Mouse (Mus musculus) kidney, adult 8-10 months (tissue): ENCODE results near the gene Mt4.
"Not testable (repeated sequence)": the region's sequence is repeated elsewhere in the genome, so short reads cannot be mapped to it uniquely, and the experiment has no call there.

Experiments
- DNase-seq, 2 experiments: peaks; one replicate each; pipeline ENCODE4 v3.0.0; 2022

Mt4 gene

DNA sequence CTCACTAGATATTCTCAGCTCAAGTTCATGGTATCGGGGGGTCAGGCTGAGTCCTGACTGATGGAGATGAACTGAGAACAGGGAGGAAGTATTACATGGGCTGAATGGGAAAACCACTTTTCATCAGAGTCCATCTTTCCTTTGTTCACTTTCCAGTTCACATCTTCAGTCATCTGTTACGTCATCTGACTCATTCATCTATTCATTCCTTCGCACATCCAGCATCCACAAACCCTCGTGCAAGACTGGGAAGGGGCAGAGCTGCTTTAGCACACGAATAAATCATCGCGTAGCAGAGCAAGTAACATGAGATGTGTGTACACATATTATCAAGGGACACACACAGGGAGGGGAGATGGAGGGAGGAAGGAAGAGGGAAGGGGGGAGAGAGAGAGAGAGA is 805 bp upstream of the Mt4 start:
- DNase-seq = no peak

DNA sequence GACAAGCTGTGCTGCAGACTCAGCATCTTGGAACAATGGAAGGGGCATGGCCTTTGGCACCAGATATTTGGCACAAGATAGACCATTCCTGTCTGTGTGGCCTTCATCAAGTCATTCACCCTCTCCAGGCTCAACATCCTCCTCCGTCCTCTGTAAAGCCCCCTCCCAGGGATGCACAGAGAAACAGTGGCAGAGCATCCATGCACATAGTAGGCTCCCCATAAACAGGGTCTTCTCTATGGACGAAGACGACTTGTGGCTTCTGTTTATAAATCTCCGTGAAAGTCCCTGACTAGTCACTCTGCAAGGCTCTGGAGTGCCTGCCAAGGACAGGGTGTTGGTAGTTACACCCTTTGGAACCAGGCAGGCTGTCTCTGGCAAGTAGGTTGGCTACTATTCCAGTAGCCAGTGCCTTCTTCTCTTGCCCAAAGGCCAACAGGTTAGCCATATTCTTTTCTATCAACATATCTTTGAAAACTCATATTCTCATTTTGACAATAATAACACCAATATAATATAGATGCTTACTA is 3.3 kb downstream of the Mt4 start:
- no peak for DNase-seq

DNA sequence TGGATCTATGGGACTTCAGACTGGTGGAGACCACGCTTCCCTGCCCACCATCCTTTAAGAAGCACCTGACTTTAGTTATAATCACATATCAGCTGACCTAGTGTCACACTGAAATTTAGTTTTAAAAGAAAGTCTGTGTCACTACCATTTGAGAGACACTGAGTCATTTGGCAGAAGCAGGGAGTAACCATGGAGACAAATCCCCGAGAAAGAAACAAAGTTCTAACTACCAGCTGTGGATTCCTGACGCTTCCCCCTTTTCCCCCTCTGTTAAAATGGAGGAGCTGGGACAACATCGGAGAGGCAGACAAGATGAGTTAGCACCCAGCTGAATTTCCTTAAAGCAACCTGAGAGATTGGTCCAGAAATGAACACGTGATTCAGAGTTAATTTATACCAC is 11.2 kb downstream of the Mt4 start:
- DNase-seq = no peak

GRCm38 (mm10) chr8:94150925-94151324 is 13.9 kb downstream of the Mt4 start:
- no peak for DNase-seq

- peak in 1 of 2 experiments; percentile 6 for DNase-seq
These were observed 15.7 kb downstream of the Mt4 start, which contains the start of gene Mt3 for GRCm38 (mm10) chr8:94152513-94153300. TSS of gene Mt3 (plus strand) at chr8:94152607.

DNA sequence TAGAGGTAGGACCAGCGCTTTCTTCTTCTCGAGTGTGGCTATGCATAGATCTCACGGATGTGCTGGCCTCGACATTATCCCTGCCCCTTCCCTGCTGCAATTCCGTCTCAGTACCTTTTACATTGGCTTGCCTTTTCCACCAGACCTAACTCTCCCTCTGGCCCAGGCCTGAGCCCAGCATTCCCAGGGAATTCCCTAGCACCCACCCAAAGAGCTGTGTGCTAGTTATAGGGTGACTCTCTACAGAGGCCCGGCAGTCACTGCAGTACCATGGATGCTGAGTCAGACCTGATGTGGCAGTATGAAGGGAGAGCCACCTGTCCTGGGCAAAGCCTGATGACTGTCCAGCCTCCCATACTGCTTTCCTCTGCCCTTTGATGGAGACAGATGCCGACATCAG is 16.5 kb downstream of the Mt4 start:
- no peak for DNase-seq

GRCm38 (mm10) chr8:94154537-94154936 is 17.5 kb downstream of the Mt4 start:
- no peak for DNase-seq

- DNase-seq = peak in 1 of 2 experiments; percentile 18
These were observed 19.1 kb downstream of the Mt4 start for GRCm38 (mm10) chr8:94156092-94156491.

GRCm38 (mm10) chr8:94165772-94166171 is 28.8 kb downstream of the Mt4 start:
- DNase-seq = not testable (repeated sequence)

GRCm38 (mm10) chr8:94167244-94167643 is 30.2 kb downstream of the Mt4 start:
- peak; percentile 71 to 93 for DNase-seq

DNA sequence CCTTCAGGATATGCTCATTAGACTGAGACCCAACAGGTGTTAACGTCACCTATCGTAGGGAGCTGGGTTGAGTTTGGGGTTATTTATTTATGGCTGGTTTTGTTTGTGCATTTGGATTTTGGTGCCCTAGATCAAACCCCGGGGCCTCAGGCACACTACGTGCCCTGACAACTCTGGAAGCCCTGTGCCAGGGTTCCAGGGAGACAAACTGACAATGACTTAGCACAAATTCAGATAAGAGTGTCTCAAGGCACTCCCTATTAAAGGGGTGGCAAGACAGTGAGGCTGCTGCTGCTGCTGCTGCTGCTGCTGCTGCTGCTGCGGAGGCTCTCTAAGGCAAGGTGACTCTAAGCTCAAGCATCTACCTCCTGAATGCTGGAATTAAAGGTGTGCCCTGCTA is 32.5 kb downstream of the Mt4 start:
- DNase-seq = no peak

- DNase-seq = peak in 1 of 2 experiments; percentile 43
These were observed 34.3 kb downstream of the Mt4 start for GRCm38 (mm10) chr8:94171321-94171755.

- peak; percentile 60 to 69 for DNase-seq
These were observed 35.2 kb downstream of the Mt4 start, which contains the start of gene Mt2 for GRCm38 (mm10) chr8:94172075-94172808. TSS of gene Mt2 (plus strand) at chr8:94172664.

DNA sequence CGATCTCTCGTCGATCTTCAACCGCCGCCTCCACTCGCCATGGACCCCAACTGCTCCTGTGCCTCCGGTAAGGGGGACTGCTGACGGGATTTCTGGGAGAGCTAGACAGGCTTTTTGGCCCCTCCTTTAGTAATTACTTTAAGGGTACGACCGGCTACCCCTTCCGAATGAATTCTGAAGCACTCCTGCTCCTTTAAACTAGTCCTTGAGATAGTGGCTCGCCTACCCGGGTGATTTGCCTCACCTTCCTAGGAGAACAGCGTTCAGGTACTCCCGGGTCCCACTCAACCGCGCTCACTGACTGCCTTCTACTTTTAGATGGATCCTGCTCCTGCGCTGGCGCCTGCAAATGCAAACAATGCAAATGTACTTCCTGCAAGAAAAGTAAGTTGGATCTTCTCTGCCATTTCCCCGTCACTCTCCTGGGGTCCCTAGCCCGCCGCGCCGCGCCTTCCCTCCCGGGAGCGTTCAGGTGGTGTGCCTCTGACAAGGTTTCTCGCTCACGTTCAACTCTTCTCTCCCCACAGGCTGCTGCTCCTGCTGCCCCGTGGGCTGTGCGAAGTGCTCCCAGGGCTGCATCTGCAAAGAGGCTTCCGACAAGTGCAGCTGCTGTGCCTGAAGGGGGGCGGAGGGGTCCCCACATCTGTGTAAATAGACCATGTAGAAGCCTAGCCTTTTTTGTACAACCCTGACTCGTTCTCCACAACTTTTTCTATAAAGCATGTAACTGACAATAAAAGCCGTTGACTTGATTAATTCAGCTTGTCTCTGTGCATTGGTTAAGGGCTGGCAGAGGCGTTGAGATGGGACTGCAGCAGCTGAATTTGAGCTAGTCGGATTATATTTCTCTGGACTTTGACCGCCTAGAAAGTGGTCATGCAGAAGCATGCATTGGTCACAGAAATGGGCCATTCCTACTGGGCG is 36.1 kb downstream of the Mt4 start:
- DNase-seq = no peak

- DNase-seq = no peak
These were observed 36.9 kb downstream of the Mt4 start for GRCm38 (mm10) chr8:94173848-94174403.

- no peak for DNase-seq
These were observed 37.7 kb downstream of the Mt4 start for GRCm38 (mm10) chr8:94174619-94175213.

DNA sequence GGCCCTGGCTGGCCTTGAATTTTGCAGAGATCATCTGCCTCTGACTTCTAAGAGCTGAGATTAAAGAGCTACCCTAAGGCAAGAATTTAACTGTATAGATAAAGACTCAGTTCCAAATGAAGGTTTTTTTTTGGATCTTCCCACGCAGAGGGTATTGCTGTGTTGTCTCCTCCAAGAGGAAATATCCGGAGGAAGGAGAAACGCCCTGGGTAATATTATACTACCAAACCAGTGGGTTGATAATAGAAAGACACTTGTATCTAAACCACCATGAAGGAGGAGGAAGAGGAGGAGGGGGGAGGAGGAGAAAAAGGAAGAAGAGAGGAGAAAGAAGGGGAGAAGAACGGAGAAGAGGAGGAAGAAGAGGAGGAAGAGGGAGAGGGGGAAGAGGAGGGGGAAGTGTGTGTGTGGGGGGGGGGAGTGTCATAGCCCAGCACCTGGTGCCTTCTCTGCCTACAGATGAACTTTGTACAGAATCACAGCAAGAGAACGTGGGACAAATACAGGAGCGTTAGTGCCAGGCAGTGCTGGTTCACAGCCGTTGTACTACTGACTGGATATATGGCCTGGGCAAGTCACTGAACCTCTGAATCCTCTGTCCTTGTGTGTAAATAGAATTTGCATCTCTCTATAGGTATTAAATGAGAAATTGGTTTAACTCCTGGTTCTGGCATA is 40.9 kb downstream of the Mt4 start:
- no peak for DNase-seq

- DNase-seq = peak; percentile 87 to 89
These were observed 42.1 kb downstream of the Mt4 start, which contains the start of gene Mt1 for GRCm38 (mm10) chr8:94178857-94179712. TSS of gene Mt1 (plus strand) at chr8:94179082.

DNA sequence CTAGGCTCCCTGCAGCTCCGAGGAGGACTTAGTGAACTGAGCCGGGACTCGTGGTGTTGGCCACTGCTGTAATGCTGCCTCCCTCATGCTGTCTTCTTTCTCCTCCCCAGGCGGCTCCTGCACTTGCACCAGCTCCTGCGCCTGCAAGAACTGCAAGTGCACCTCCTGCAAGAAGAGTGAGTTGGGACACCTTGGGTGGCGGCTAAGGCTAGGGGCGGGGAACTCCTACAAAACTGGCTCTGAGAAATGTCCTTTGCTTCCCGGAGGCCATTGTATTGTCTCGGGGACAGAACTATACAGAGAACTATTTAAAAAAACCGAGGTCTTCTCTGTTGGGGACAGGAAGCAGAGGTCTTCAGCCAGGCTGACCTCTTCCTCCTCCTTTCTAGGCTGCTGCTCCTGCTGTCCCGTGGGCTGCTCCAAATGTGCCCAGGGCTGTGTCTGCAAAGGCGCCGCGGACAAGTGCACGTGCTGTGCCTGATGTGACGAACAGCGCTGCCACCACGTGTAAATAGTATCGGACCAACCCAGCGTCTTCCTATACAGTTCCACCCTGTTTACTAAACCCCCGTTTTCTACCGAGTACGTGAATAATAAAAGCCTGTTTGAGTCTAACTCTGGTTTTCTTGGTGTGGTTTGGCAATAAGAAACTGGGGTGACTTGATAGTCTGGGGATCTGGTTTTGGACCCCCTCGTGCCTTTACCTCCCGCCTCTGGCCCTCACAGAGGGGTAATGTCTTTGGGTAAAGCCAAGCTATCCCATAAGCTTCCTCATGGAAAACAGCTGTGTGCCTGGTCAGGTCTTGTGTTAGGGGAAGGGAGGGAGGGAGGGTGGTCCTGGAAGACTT is 42.9 kb downstream of the Mt4 start:
- peak in 1 of 2 experiments; percentile 30 for DNase-seq
